Mouse (Mus musculus): ENCODE measurements at regions not wholly inside any gene's neighbourhood (a gene's known extent, or its start where the extent isn't known, plus 50 kb on each side); places are given as distances from the start of the nearest gene placed in this dataset.

DNA sequence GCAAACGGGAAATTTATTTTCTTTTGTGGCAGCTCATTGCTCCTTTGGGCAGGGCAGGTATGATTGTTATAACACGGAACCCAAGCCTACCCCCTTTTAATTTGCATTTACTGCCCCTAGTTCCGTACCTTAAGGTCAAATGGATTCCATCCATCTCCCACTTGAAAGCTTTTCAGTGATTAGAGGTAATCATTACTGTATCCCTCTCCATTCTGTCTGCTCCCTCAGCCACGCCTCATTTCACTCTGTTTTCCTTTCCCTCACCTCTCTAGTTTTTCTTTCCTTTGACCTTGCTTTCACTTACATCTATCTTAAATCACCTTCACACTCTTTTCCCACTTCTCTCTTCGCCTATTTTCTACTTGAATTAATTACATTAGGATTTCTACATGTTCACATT, 481.2 kb upstream of the Pdzrn3 start:
- no peak for DNase-seq

DNA sequence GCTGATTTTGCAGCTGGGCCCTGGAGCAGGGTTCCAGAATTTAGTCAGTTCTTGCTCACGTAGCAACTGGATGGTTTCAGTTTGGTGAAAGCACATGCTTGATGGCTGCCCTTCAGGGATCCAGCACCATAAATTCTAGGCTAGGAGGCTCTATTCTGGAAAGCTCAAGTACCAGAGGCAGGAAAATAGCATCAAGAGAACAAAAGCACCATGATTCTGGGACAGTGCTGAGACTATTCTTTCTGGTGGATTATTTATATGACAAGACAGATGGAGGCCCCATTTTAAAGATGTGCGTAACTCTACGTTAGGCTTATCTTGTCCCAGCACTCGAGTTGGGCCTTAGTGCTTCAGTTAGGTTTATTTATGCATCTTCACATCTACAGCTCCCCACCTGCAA, 463.0 kb upstream of the Pdzrn3 start:
- no peak for DNase-seq

DNA sequence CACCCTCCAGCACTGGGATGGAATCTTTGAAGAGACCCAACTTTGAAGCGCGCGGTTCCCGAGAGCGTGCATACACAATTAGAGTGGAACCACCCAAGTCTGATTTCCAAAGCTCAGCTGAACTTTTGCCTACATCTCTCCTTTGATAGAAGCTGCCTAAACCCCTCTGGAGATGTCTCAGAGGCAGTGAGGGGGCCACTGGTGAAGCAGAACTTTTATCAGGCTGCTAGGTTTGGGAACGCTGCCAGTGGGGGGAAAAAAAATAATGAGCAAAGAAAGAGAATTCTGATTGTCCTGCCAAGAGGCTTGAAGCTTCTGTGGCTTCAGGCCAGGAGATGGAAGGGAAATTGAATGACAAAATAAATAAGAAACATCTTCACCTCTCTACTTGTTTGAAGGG, 459.9 kb upstream of the Pdzrn3 start:
- peak in 1 of 2 experiments; percentile 2 for DNase-seq

DNA sequence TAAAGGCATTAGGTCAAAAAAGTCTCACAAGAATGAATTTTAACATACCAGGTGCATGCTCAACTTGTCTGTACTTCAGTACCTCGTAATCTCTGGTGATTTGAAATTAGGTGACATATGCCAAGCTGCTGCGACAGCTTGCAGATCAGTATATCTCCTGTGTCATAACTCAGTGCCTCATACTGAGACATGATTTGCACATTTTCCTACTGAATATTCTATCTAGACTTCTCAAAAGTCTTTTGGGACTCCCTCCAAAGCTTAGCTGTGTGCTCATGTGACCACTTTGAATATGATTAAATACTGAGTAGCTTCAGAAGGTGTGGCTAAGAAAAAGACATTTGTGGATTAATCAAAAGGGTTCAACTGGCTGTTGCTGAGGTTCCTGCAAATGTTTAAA, 416.3 kb upstream of the Pdzrn3 start:
- no peak for DNase-seq

DNA sequence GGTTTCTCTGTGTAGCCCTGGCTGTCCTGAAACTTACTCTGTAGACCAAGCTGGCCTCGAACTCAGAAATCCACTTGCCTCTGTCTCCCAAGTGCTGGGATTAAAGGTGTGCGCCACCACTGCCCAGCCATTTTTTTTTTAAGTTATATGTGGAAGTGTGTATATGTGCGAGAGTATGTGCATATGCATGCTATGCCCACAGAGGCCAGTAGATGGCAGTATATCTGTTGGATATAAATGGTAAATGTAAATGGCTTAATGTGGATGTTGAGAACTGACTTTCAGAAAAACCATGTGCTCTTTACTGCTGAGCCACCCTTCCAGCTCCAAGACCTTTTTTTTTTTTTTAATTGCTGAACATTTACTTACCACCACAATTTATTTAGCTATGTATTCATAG, 400.2 kb upstream of the Pdzrn3 start:
- DNase-seq: no peak

DNA sequence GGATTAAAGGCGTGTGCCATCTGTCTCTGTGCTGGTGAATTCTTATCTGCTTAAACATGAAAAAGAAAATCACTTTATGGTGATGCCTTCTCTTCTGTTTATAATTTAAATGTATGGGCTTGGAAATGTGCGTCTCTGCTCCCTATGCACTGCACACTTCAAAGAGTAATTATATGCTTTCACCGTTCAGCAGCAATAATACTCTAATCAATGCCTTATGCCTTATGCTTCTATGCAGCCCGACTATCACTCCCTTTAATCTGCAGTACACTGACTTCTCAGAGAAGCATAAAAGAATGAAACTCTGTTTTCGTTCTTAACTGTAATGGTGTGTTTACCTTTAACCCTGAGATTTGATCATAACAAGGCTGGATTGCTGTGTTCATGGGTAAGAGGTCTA, 395.5 kb upstream of the Pdzrn3 start:
- no peak for DNase-seq

DNA sequence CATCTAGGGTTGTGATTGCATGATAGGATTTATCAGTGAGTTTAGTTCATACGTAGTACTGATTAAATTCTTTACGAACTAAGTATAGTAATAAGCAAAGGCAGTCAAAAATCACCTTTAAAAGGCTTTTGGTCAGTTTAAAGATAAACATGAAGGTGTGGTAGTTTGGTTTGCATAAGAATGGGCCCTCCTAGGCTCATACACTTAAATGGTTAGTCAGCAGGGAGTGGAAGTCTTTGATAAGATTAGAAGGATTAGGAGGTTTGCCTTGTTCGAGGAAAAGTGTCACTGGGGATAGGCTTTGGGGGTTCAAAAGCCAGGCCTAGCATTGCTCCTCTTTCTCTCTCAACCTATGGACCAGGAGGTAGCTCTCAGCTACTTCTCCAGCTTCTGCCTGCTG, 357.4 kb upstream of the Pdzrn3 start:
- DNase-seq: no peak

DNA sequence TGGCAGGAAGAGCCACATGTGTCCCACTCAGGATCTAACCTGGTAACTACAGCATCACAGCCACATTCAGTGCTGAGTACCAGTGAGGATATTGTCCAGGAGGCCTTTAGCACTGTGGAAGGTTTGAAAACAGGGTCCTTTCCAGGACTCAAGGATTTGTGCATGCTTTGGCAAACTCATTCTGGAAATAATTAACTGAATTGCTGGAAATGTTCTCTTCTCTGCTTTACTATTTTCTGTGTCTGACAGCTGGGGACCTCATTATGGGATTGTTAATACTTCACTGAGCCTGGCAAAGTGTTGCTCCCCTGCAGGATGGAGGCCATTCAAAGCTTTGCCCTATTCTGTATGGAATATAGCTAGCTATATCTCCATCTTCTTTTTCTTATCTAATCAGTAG, 342.8 kb upstream of the Pdzrn3 start:
- no peak for DNase-seq

DNA sequence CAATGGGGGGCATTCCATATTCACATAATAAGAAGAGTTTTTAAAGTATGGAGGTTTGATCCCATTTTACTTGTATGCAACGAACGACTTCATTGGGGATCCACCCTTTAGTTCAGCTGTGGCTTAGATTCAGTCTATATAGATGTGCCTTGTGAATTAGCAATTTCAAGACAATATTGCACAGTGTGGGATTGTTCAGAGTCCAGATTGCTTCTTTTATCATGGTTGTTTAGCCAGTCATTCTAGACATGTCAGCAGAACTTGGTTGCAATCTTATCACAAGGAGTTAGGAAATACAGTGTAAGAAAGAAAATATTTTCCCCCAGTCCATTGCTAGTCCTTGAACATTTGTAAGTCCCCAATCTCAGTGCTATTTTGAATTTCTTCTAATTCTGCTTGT, 312.0 kb upstream of the Pdzrn3 start:
- no peak for DNase-seq

DNA sequence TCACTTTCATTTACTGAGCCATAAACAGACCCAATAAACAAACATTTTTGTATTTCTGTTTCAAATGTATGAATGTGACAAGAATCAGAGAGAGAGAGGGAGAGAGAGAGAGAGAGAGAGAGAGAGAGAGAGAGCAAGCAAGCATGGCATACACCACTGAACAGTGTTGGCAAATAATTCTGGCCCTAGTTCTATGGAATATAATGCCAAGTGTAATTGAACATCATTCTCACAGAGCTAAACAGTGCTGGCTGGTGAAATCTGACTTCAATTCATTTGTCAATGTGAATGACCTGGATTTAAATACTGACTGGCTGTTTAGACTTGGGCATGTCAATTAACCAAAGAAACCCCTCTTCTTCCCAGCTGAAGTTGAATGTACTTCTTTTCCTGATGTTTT, 308.9 kb upstream of the Pdzrn3 start:
- DNase-seq: no peak

DNA sequence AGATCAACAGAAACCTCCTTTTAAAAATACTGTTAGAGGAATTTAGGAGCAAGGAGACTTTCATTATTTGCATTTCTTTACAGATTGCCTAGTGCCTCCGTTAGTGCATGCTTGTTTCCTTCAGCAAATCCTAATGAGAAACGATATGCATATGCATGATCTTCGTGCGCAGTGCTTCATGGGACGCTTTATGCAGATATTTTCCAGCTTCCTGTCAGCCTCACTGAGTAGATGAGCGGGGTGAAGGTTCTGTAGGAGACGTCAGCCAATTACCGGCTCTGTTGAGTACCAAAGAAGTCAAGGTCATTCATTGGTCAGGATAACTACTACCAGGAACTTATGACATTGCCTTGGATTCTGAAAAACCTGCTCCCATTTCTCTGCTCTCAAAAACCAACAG, 308.0 kb upstream of the Pdzrn3 start:
- DNase-seq: no peak

DNA sequence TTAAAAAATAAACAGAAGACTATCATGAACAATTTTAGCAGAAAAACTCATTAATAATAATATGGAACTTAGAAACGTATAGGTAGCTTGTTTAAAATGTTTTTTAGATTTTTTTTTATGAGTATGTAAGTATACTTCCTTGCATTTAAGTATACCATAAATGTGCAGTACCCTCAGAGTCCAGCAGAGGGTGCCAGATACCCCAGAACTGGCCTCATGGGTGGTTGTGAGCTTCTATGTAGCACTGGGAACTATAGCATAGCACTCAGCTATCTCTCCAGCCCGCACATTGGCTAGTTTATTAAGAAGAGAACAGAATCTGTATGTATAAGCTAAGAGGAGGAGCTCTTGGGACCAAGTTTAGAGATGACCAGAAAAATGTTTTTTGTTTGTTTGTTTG, 306.7 kb upstream of the Pdzrn3 start:
- DNase-seq: no peak

DNA sequence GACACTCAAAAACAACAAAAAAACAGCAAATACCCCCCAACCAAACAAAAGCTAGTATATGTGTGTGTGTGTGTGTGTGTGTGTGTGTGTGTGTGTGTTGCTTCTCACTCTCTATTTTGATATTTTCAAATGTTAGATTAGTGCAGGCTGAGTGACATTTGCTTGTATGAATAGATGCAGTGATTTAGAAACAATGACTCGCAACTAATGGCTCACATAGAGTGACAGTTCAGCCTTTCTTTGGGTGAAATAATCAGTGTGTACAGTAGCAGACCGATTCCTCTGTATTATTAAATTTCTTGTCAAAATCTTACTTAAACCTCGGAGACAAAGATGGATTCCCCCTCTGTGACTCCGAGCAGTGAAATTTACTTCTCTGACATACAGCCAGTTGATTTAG, 297.1 kb upstream of the Pdzrn3 start:
- no peak for DNase-seq

DNA sequence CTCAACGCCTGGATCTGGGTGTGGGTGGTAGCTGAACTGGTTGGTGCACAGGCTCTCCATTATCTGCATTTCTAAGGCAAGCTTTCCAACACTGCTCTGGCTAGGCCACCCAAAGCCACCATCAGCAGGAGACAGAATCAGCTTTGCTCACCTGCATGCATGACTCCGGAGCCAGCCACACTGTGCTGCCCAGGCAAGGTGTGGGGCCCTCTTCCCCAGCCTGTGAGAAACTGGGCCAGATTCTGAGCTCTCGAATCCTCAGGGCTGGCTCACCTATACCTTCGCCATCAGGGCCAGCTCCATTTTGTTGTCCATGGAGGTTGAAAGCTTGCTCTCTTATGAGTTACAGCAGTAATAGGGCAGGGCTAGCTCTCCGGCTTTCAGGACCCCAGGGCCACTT, 293.1 kb upstream of the Pdzrn3 start:
- no peak for DNase-seq

DNA sequence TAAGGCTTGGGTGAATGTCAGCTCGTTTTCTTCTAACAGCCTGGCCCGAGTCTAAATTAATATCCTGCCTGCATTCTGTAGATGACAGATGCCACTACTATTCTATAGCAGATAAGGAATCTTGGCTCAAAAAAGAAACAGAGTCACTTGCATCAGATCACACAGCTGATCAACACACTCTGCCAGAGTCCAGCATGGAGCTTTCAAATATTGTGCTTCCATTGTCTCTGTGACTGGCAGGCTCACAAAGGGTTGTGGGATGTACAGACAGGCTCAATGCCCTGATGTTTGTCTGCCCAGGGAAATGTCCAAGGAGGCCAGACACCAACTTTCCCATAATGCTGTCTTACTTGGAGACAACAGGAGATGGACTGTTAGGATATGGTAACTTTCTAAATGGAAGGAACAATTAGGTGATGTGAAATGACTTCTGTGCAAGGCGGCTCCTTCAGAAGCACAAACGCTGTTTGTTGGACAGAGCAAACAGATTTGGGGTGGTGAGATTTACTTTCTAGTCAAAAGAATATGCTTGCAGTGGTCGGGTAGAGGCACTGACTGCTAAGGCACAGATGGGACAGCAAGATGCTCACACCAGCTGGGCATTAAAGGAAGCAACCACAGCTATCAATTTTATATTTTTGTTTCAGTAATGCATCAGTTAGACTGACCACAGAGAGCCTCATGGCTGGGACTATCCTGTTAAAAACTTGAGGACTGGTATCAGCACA, 291.6 kb upstream of the Pdzrn3 start:
- no peak for DNase-seq

DNA sequence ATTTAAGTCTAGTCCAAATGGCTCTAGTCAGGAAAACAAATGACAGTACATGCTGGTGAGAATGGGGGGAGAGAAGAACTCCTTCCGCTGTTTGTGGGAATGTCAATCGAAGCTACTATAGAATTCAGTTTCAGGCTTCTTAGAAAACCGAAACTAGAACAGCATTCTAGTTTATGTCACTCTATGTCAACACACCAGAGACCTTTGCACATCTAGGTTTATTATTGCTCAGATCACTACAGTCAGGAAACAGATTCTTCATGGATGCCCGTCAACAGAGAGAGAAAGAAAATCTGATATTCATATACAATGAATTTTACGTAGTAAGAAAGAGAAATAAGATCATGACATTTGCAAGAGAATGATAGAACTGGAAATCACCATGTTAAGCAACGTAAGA, 276.7 kb upstream of the Pdzrn3 start:
- no peak for DNase-seq

DNA sequence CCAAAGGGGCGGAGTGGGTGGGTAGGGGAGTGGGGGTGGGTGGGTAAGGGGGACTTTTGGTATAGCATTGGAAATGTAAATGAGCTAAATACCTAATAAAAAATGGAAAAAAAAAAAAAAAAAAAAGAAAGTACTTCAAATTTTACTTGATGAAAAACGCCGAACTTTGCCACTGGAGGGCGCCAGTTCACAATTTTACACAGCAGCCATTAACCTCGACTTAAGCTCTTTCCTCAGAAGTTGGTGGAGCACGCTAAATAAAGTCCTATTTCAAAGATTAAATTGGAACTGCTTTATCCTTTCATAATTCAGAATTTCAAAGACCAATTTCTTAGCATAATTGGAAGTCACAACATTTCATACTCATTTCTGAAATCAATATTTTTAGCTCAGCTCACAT, 272.7 kb upstream of the Pdzrn3 start:
- DNase-seq: peak in 1 of 2 experiments; percentile 24

DNA sequence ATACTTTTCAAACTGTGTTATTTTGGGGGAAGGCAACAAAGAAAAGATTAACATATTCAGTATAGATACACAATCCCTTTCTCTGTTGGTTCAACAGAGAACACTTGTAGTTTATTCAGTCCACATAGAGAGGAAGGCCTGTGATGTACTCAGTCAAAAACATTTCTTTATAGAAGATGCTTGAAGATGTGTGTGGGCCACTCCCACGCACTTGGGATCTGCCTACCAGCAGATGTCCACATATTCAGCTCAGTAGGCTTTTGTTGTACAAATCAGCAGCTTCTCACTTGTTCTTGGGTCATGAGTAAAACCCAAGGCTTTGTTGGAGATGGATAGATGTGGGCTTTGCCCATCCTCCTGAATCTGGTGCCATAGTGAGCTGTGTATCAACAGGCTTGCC, 239.6 kb upstream of the Pdzrn3 start:
- no peak for DNase-seq

DNA sequence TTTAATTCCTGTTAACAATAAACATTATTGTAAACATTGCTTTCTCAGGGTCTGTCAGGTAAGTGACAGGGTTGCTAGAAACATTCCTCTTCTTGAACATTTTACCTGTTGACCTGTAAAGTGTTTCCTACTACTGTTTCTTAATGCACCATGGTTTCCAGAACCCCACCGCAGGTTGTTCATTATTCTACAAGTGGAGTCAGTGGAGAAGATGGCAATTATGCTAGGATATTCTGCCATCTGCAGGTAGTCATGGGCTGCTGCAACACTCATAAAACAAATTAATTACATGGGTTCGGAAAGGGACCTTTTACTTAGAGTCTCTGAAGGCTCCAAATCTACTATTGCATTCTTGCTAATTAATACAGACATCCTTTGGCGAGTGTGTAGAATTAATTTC, 239.1 kb upstream of the Pdzrn3 start:
- no peak for DNase-seq

DNA sequence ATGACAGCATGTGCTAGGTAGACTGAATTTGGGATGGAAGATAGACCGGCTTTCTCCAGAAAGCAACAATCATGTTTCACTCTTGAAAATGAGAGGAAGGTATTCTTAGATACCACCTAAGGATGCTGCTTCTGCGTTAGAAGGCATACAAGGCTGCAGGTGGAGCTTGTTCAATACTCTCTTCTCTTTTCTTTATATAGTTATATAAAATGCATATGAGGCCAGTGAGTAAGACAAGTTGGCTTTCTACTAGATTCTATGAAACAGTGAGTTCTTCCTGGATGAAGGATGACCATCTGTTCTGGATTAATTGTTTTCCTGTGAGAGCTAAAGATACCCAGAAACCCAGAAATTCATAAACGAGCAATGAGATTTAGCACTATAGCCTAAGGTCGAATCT, 231.3 kb upstream of the Pdzrn3 start:
- no peak for DNase-seq

DNA sequence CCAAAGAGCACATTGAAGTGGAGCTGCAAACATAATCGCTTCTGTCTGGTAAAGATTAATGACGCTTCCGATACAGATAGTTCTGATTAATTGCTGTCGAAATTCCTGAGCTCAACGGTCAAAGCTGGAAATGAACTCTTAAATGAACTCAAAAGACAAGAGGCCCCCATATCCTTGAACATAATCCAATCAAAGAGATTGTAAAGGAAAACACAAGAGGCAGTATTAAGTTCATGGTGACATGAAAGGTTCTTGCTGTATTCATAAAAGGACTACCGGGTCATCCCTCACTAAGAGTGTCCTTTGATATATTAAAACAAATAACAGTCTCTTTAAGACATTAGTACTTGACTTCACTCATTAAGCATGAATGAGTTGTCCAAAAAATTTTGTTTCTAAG, 225.4 kb upstream of the Pdzrn3 start:
- no peak for DNase-seq

DNA sequence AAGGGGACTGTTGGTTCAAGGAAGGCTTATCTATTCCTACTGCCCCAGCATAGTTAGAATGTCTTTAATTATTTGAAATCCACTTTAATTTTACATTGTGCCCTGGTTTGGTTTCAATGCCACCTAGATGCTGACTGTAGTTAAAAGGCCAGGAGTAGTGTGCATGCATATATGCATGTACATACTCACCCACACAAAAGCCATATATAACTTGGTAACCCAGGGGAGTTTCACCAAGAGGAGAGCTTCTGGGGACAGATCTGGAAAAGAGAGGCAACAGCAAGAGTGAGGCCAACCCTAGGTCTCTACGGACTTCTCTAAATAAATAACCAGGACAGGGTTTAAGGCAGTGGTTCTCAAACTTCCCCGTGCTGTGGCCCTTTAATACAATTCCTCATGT, 219.3 kb upstream of the Pdzrn3 start:
- DNase-seq: no peak

DNA sequence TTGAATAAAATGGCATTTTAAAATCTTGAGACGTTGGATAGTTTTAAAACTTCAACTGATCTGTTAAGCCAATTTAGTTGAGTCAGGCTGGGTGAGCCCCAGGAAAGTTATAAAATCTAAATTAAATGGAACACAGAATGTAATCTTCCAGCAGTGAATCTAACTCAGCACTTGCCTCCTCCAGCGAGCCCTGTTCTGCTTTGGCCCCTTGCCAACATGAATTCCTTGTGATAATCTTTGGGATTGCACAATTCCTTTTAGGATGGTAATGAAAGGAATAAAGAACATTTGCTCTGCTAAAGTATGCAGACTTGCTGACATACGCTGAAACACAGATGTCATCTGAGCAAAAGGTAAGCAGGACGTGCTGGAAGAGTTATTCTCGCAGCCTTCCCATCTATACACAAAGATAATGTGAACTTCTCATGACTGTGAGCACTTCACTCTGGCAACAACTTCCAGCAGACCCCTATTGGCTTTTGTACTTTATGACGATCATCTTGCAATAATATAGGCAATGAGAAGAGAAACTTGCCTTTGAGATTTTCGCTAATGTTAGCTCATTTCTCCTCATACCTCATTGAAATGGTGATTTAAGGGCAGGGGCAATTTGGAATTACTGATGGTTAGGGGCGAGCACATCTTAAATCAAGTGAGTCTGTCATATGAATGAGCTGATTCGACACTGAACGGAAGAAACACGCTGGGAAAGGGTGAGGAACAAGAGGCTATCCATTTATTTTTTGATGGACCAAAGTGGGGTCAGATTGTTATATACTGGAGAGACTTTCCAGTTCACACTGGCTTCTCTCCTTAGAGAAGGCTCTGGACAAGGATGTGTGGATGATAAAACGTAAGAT, 216.3 kb upstream of the Pdzrn3 start:
- DNase-seq: no peak

DNA sequence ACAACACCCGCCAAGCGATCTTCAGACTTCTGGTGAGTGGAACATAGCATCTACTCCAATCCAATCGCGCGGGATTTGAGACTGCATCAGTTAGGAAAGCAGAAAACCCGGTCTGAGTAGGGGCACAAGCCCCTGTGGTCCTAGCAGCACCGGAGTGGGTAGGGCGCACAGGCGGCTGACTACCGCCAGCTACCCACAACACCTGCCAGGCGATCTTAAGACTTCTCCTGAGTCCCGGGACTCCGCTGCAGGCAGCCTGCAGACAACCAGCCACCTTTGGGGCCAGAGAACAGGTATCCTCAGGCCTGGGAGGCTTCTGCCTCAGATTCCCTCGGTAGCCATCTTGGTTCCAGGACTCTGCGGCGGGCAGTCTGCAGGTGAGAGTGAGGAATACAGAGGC, 208.2 kb upstream of the Pdzrn3 start:
- no peak for DNase-seq

DNA sequence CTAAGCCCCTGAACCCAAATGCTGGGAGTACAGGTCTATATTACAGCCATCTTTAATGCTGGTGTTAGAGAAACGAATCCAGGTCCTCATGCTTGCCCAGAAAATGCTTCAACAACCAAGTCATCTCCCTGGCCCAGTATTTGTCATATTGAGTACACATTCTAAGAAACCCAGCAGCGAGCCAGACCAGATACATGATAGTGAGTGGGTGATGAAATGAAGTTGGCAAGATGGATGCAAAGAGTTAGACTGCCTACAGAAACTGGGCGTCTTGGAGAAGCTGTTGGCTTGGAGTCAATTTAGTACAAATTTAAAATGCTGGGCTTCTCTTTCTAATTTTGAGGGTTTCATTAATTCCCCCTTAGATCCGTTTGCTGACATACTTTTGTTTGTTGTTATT, 203.1 kb upstream of the Pdzrn3 start:
- no peak for DNase-seq

All from cerebellum, adult 18-20 months (tissue).